Mouse (Mus musculus) midbrain, embryonic 13.5 days (tissue): ENCODE measurements around the gene B4galnt2. TPM values are rescaled to one million over a fixed set of nuclear protein-coding genes. Genes with fewer than 3 reads are reported as not detected.
"Not testable (repeated sequence)": the region's sequence is repeated elsewhere in the genome, so short reads cannot be mapped to it uniquely, and the experiment has no call there.

Experiments
- ATAC-seq: fragments of 200-750 bp; cut with Nextera tagmentation; 2 replicates; pipeline ENCODE4 v1.8.0; 2017; ENCODE audit warnings: mild to moderate bottlenecking, moderate TSS enrichment, moderate library complexity
- H3K27ac ChIP-seq: fragments of 300-500 bp; sonication (generic); 2 replicates; pipeline ENCODE4 v1.5.1; 2015; ENCODE audit warnings: inconsistent platforms, mild to moderate bottlenecking, moderate library complexity
- H3K27me3 ChIP-seq: fragments of 300-500 bp; sonication (generic); 2 replicates; pipeline ENCODE4 v1.6.1; 2015; ENCODE audit warnings: mild to moderate bottlenecking, inconsistent platforms
- H3K36me3 ChIP-seq: fragments of 300-500 bp; sonication (generic); 2 replicates; pipeline ENCODE4 v1.6.1; 2015; ENCODE audit warnings: mild to moderate bottlenecking, inconsistent platforms
- H3K4me1 ChIP-seq: fragments of 300-500 bp; sonication (generic); replicated peaks from 2 replicates; pipeline ENCODE4 v1.6.1; 2015; ENCODE audit warnings: inconsistent platforms
- H3K4me2 ChIP-seq: fragments of 300-500 bp; sonication (generic); replicated peaks from 2 replicates; pipeline ENCODE4 v1.6.1; 2015; ENCODE audit warnings: moderate library complexity, mild to moderate bottlenecking, inconsistent platforms
- H3K4me3 ChIP-seq: fragments of 300-500 bp; sonication (generic); replicated peaks from 2 replicates; pipeline ENCODE4 v1.5.1; 2015; ENCODE audit warnings: mild to moderate bottlenecking, inconsistent platforms
- H3K9ac ChIP-seq: fragments of 300-500 bp; sonication (generic); replicated peaks from 2 replicates; pipeline ENCODE4 v1.6.1; 2015; ENCODE audit warnings: mild to moderate bottlenecking, inconsistent platforms
- H3K9me3 ChIP-seq: fragments of 300-500 bp; sonication (generic); 2 replicates; pipeline ENCODE4 v1.6.1; 2016; ENCODE audit warnings: mild to moderate bottlenecking, inconsistent platforms
- WGBS: fragments of 180-500 bp; shearing (Covaris S2); methylation state at CpG from one replicate; pipeline ENCODE4 v1.1.7; 2015; 5-methylcytosine and 5-hydroxymethylcytosine counted together
- polyA plus RNA-seq: library from polyadenylated mRNA; unstranded; fragments of >200 nt; fragmentation: Nextera tagmentation; extraction: Ambion mirVana; gene quantifications from 2 replicates; pipeline ENCODE4 v1.2.1, GENCODE M21; 2015

Gene B4galnt2
- not detected in 2 replicates for polyA plus RNA-seq

- Histone ChIP-seq H3K4me2 (peak within 1 kb of the TSS; percentile 42), H3K9me3 (no peaks in the 10 kb centered on the region), H3K27ac (no peak within 1 kb of the TSS), H3K27me3 (peaks cover 92% of the 10 kb centered on the region), H3K36me3 (no peaks in the 10 kb centered on the region), H3K4me1 (peaks cover 20% of the 10 kb centered on the region), H3K4me3 (peak within 1 kb of the TSS; percentile 24), H3K9ac (no peak within 1 kb of the TSS)
- ATAC-seq, result no peak
- WGBS, result 1% methylated on average over 35 of the region's 35 CpGs
Observed at GRCm38 (mm10) chr11:95914571-95914991, at the start of gene B4galnt2. Gene B4galnt2 (minus strand): TSS chr11:95914891.

GRCm38 (mm10) chr11:95963304-95963703 lies 48.6 kb upstream of the B4galnt2 start:
- Histone ChIP-seq H3K27me3 (no peaks in the 10 kb centered on the region), H3K4me1 (peaks cover under 1% of the 10 kb centered on the region; the same call in 1 of the 2 replicates), H3K4me2 (no peak overlapping the region), H3K4me3 (no peak overlapping the region), H3K27ac (no peak overlapping the region), H3K9me3 (no peaks in the 10 kb centered on the region), H3K36me3 (peaks cover 64% of the 10 kb centered on the region), H3K9ac (no peak overlapping the region)
- ATAC-seq, result no peak
- WGBS, result 74% methylated on average over 7 of the region's 7 CpGs

- no peak overlapping the region for H3K27ac ChIP-seq
- no peaks in the 10 kb centered on the region for H3K27me3 ChIP-seq
- no peak overlapping the region for H3K4me3 ChIP-seq
- peaks cover 22% of the 10 kb centered on the region for H3K36me3 ChIP-seq
- 54% methylated on average over 6 of the region's 6 CpGs for WGBS
- H3K9me3 ChIP-seq, result no peaks in the 10 kb centered on the region
- no peak overlapping the region for H3K4me2 ChIP-seq
- no peak for ATAC-seq
- H3K9ac ChIP-seq, result no peak overlapping the region
- H3K4me1 ChIP-seq, result peaks cover 10% of the 10 kb centered on the region; the same call in 1 of the 2 replicates
Observed at GRCm38 (mm10) chr11:95959152-95959551, 44.5 kb upstream of the B4galnt2 start.

GRCm38 (mm10) chr11:95958251-95958650 lies 43.6 kb upstream of the B4galnt2 start:
- no peak; the same call in 1 of the 2 replicates for ATAC-seq
- 66% methylated on average over 9 of the region's 9 CpGs for WGBS
- Histone ChIP-seq H3K9me3 (no peaks in the 10 kb centered on the region), H3K4me3 (no peak overlapping the region), H3K27me3 (no peaks in the 10 kb centered on the region), H3K4me2 (no peak overlapping the region), H3K36me3 (peaks cover 15% of the 10 kb centered on the region), H3K9ac (no peak overlapping the region), H3K4me1 (peaks cover 10% of the 10 kb centered on the region; the same call in 1 of the 2 replicates), H3K27ac (no peak overlapping the region)

- Histone ChIP-seq H3K4me1 (peaks cover 10% of the 10 kb centered on the region; the same call in 1 of the 2 replicates), H3K27me3 (no peaks in the 10 kb centered on the region), H3K9me3 (no peaks in the 10 kb centered on the region), H3K4me2 (peak overlapping the region; percentile 11; the same call in 1 of the 2 replicates), H3K36me3 (peaks cover 6% of the 10 kb centered on the region), H3K27ac (no peak overlapping the region), H3K4me3 (no peak overlapping the region), H3K9ac (no peak overlapping the region)
- no peak for ATAC-seq
- 62% methylated on average over 7 of the region's 7 CpGs for WGBS
Observed at GRCm38 (mm10) chr11:95957407-95957806, 42.7 kb upstream of the B4galnt2 start.

DNA sequence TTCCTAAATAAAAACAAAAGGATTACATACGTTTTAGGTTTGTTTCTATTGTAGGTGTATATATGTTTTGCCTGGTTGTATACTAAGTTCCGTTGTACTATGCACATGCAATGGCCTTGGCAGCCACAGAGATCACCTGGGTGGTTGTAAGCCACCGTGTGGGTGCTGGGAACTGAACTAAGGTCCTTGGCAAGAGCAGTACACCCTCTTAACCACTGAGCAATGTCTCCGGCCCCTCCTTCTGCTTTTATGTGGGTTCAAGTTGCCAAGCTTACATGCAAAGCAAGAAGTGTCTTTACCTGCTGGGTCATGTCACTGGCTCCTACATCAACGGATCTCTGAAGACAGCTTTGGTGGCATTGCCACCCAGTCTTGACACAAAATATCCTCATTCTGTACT lies 38.6 kb upstream of the B4galnt2 start:
- no peak overlapping the region for H3K4me3 ChIP-seq
- no peaks in the 10 kb centered on the region for H3K27me3 ChIP-seq
- H3K9ac ChIP-seq, result no peak overlapping the region
- H3K36me3 ChIP-seq, result no peaks in the 10 kb centered on the region
- H3K4me2 ChIP-seq, result no peak overlapping the region
- no peak for ATAC-seq
- H3K27ac ChIP-seq, result no peak overlapping the region
- 87% methylated on average over 5 of the region's 5 CpGs for WGBS
- peaks cover 9% of the 10 kb centered on the region; the same call in 1 of the 2 replicates for H3K4me1 ChIP-seq
- H3K9me3 ChIP-seq, result no peaks in the 10 kb centered on the region

- Histone ChIP-seq H3K4me1 (no peaks in the 10 kb centered on the region), H3K27ac (no peak overlapping the region), H3K27me3 (no peaks in the 10 kb centered on the region), H3K9ac (no peak overlapping the region), H3K36me3 (no peaks in the 10 kb centered on the region), H3K4me3 (no peak overlapping the region), H3K4me2 (no peak overlapping the region), H3K9me3 (no peaks in the 10 kb centered on the region)
- 60% methylated on average over 13 of the region's 13 CpGs for WGBS
- ATAC-seq, result no peak
Observed at GRCm38 (mm10) chr11:95945838-95946472, 31.3 kb upstream of the B4galnt2 start.

- Histone ChIP-seq H3K27me3 (no peaks in the 10 kb centered on the region), H3K4me3 (no peak overlapping the region), H3K4me1 (no peaks in the 10 kb centered on the region), H3K4me2 (no peak overlapping the region), H3K27ac (no peak overlapping the region), H3K9me3 (no peaks in the 10 kb centered on the region), H3K9ac (no peak overlapping the region), H3K36me3 (no peaks in the 10 kb centered on the region)
- WGBS, result 35% methylated on average over 11 of the region's 11 CpGs
- no peak for ATAC-seq
Observed at GRCm38 (mm10) chr11:95939828-95940507, 25.3 kb upstream of the B4galnt2 start.

DNA sequence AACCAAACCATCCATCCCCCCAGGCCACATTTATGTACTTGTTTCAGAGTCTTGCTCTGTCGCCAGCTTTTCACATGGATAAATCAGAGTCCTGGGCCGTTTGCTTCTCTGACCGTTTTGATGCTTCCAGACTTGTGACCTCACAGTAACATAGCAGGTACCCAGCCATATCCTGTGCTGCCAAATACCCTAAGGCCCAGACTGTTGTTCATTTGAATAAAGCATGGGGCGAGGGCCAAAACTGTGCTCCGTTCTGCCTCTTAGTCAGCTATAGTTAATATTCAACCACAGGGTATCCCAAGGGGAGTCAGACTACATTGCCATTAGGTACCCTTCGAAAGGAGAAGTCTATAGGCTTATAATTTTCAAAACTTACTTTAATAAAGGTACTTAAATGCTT lies 21.7 kb upstream of the B4galnt2 start:
- WGBS, result 85% methylated on average over 6 of the region's 6 CpGs
- Histone ChIP-seq H3K27ac (no peak overlapping the region), H3K27me3 (no peaks in the 10 kb centered on the region), H3K4me3 (no peak overlapping the region), H3K4me1 (no peaks in the 10 kb centered on the region), H3K9ac (no peak overlapping the region), H3K9me3 (no peaks in the 10 kb centered on the region), H3K36me3 (no peaks in the 10 kb centered on the region), H3K4me2 (no peak overlapping the region)
- no peak for ATAC-seq

GRCm38 (mm10) chr11:95932168-95932567 lies 17.5 kb upstream of the B4galnt2 start:
- H3K27ac ChIP-seq, H3K27me3 ChIP-seq, H3K36me3 ChIP-seq, H3K9ac ChIP-seq, H3K4me2 ChIP-seq, H3K4me3 ChIP-seq, ATAC-seq, H3K9me3 ChIP-seq, H3K4me1 ChIP-seq: not testable (repeated sequence)
- 91% methylated on average over 8 of the region's 10 CpGs for WGBS

DNA sequence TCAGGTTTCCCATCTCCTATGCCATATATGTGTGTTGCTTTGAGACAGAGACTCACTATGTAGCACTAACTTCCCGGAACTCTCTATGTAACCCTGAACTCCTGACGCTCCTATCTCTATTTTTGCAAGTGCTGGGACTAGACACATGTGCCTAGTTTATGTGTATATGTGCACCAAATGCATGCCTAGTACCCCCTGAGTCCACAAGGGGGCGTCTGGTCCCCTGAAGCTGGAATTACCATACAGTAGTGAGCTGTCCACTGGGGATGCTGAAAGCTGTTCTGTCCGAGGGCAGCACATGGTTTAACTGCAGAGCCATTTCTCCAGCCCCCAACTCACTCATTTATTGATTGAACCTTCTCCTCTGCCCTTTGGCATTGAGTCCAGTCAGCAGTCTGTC lies 11.7 kb upstream of the B4galnt2 start:
- Histone ChIP-seq H3K9ac (no peak overlapping the region), H3K4me1 (0 out of 2 replicates have a peak, but pooled peaks cover 4% of the 10 kb centered on the region), H3K4me3 (no peak overlapping the region), H3K36me3 (no peaks in the 10 kb centered on the region), H3K4me2 (no peak overlapping the region), H3K27me3 (peaks cover 25% of the 10 kb centered on the region), H3K27ac (no peak overlapping the region), H3K9me3 (peaks cover 8% of the 10 kb centered on the region)
- ATAC-seq, result no peak
- WGBS, result 75% methylated on average over 4 of the region's 4 CpGs

- Histone ChIP-seq H3K9ac (no peak overlapping the region), H3K36me3 (no peaks in the 10 kb centered on the region), H3K27ac (no peak overlapping the region), H3K4me1 (0 out of 2 replicates have a peak, but pooled peaks cover 4% of the 10 kb centered on the region), H3K4me3 (no peak overlapping the region), H3K9me3 (peaks cover 8% of the 10 kb centered on the region), H3K27me3 (peaks cover 25% of the 10 kb centered on the region), H3K4me2 (no peak overlapping the region)
- 94% methylated on average over 5 of the region's 5 CpGs for WGBS
- ATAC-seq, result no peak
Observed at GRCm38 (mm10) chr11:95925976-95926375, 11.3 kb upstream of the B4galnt2 start.
